Mouse (Mus musculus): ENCODE measurements around the gene Kremen2. TPM values are rescaled to one million over a fixed set of nuclear protein-coding genes. Genes with fewer than 3 reads are reported as not detected.
A peak's percentile ranks its signal among the peaks of the same experiment; 100 is the strongest.

Gene Kremen2
- polyA plus RNA-seq, 1 experiment from 2014 or later = 1.0 TPM

DNA sequence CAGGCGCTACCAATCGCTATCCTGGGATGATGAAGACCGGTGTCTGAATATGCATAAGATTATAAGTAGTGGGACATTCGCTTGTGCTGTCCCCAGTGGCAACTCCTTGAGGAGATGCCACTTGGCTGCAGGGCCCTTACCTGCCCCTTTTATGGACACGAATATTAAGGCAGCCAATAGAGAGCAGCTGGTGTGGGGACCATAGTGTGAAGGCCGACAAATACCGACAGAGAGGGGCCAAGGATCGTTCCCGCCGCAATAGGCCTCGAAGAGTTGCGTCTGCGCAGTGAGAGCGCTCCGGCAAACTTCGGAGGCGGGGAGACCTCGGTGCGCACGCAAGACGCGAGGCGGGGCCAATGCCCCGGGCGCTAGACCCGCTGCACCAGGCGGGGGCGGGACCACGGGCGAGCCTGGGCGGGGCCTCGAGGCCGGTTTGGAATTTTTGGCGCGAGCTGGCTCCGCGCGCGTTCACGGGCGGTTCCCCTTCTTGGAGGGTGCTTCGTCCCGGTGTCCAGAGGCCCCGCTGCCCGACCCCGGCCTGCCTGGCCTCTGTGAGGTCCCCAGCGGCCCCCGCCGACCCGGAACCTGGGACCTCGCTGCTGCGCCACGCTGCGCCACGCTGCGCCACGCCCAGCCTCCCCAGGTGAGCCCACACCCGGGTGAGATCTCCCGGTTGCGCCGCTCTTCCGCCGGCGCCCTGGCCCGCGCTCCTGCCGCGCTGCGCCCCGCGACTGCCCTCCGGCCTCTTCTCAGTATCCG, 19.5 kb downstream of the Kremen2 start, which contains the start of gene Pkmyt1:
Gene Pkmyt1, plus strand, starts transcription at position 338 of the 759 bp plus-strand sequence.
- H3K36me3 ChIP-seq (ENCODE audit: control insufficient read depth, insufficient read depth) = no peaks in the 10 kb centered on the region
- peaks cover 6% of the 10 kb centered on the region; the same call in 1 of the 2 replicates for H3K4me1 ChIP-seq (replicated peaks; ENCODE audit: control insufficient read depth, insufficient read depth, low read length)
- peak within 1 kb of the TSS; percentile 82 for H3K4me2 ChIP-seq (ENCODE audit: low read length)
- no peaks in the 10 kb centered on the region for H3K27me3 ChIP-seq (replicated peaks; ENCODE audit: control insufficient read depth, insufficient read depth, low read length)
- peak within 1 kb of the TSS; percentile 55 for H3K9ac ChIP-seq (replicated peaks; ENCODE audit: low read depth, low read length)
- WGBS = 1% methylated on average over 68 of the region's 73 CpGs
- ATAC-seq = peak; percentile 96
- H3K9me3 ChIP-seq (ENCODE audit: control insufficient read depth, low read length) = no peaks in the 10 kb centered on the region
- peak within 1 kb of the TSS; percentile 65 for H3K4me3 ChIP-seq (replicated peaks; ENCODE audit: low read length)
- H3K27ac ChIP-seq (ENCODE audit: low read length) = peak within 1 kb of the TSS; percentile 34; the same call in 1 of the 2 replicates

DNA sequence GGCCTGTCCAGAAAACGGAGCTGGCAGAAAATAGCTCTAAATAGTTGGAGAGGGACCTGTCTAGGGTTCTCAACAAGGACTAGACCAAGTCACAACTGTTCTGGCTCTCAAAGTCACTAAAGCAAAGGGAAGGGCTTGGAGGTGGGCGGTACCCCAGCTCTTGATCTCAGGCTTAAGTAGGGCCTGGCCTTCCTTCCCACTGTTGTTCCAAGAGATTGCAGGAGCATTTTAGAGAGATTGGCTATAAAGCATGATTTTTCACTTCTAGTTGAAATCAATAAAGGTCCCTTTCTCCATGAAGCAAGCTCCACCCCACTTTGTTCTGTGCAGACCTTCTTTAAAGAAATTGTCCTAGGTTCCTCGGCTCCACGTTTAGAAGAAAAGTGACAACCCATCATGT, 20.2 kb downstream of the Kremen2 start:
- Histone ChIP-seq H3K27me3 (replicated peaks; ENCODE audit: control insufficient read depth, insufficient read depth, low read length) (no peaks in the 10 kb centered on the region), H3K4me1 (replicated peaks; ENCODE audit: control insufficient read depth, insufficient read depth, low read length) (peaks cover 6% of the 10 kb centered on the region; the same call in 1 of the 2 replicates), H3K9ac (replicated peaks; ENCODE audit: low read depth, low read length) (peak overlapping the region; percentile 43), H3K4me3 (replicated peaks; ENCODE audit: low read length) (peak overlapping the region; percentile 65), H3K9me3 (ENCODE audit: control insufficient read depth, low read length) (no peaks in the 10 kb centered on the region), H3K27ac (ENCODE audit: low read length) (no peak overlapping the region), H3K4me2 (ENCODE audit: low read length) (peak overlapping the region; percentile 82), H3K36me3 (ENCODE audit: control insufficient read depth, insufficient read depth) (no peaks in the 10 kb centered on the region)
- 67% methylated on average over 4 of the region's 4 CpGs for WGBS
- ATAC-seq = no peak

DNA sequence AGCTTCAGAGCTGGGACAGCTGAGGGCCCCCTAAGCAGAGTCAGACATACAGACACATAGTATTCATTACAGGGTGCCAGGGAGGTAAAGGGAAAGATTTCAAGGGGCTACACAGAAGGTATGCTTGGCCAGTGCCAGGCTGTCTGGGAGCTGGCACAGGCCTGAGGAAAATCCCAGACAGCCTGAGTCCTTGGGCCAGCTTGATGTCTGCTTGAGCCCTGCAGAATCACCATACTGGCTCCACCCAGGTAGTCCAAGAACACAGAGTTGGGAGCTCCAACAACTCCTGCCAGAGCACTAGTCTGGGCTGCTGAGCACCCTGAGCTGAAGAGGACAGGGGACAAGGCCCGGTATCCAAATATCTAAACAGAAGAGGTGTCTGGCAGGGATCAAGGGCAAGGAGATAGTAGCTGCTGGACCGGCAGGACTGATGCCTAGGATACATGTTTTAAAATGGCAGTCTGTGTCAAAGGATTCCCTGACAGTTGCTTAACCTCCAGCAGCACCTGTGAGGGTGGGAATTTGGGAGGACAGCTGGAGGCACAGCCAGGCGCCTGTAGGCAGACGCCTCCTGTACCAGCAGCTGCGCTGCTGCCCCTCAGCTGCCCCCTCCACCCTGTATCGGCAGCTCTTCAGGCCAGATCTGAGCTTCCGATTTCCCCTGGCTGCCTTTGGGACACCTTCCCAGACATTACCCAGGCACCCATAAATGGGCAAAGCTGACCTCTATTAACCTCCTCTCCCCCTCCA, 23.1 kb downstream of the Kremen2 start, which contains the start of gene 1520401A03Rik:
Gene 1520401A03Rik, minus strand, starts transcription at position 408 of the 750 bp plus-strand sequence.
- WGBS = 81% methylated on average over 7 of the region's 7 CpGs
- no peaks in the 10 kb centered on the region for H3K36me3 ChIP-seq (ENCODE audit: control insufficient read depth, insufficient read depth)
- no peak within 1 kb of the TSS for H3K27ac ChIP-seq (ENCODE audit: low read length)
- no peak within 1 kb of the TSS for H3K4me2 ChIP-seq (ENCODE audit: low read length)
- H3K4me3 ChIP-seq (replicated peaks; ENCODE audit: low read length) = no peak within 1 kb of the TSS
- H3K9me3 ChIP-seq (ENCODE audit: control insufficient read depth, low read length) = no peaks in the 10 kb centered on the region
- no peaks in the 10 kb centered on the region; the same call in 1 of the 2 replicates for H3K27me3 ChIP-seq (replicated peaks; ENCODE audit: control insufficient read depth, insufficient read depth, low read length)
- H3K9ac ChIP-seq (replicated peaks; ENCODE audit: low read depth, low read length) = no peak within 1 kb of the TSS
- no peak for ATAC-seq
- peaks cover 6% of the 10 kb centered on the region; the same call in 1 of the 2 replicates for H3K4me1 ChIP-seq (replicated peaks; ENCODE audit: control insufficient read depth, insufficient read depth, low read length)

DNA sequence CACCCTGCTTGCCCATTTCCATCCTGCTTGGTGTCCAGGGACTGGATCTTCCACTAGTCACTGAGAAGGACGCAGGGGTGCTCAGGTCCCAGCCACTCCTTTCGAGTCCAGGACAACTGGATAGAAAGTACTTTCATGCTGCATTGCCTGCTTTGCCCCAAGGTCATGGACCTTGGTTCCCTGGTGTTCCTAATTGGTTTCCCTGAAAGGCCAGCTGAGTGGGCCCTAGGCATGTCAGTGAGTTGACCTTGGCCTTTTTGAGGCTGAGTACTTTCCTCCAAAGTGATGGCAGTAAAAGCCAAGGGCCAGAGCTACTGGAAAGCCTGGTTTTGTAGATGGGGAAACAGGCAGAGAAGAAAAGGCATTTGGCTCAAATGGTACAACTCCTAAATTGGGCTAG, 23.7 kb downstream of the Kremen2 start:
- no peaks in the 10 kb centered on the region for H3K9me3 ChIP-seq (ENCODE audit: control insufficient read depth, low read length)
- H3K27me3 ChIP-seq (replicated peaks; ENCODE audit: control insufficient read depth, insufficient read depth, low read length) = no peaks in the 10 kb centered on the region; the same call in 1 of the 2 replicates
- WGBS = 86% methylated on average over 2 of the region's 2 CpGs
- no peak overlapping the region for H3K27ac ChIP-seq (ENCODE audit: low read length)
- H3K36me3 ChIP-seq (ENCODE audit: control insufficient read depth, insufficient read depth) = no peaks in the 10 kb centered on the region
- ATAC-seq = no peak
- no peak overlapping the region for H3K4me2 ChIP-seq (ENCODE audit: low read length)
- no peak overlapping the region for H3K4me3 ChIP-seq (replicated peaks; ENCODE audit: low read length)
- peaks cover 5% of the 10 kb centered on the region; the same call in 1 of the 2 replicates for H3K4me1 ChIP-seq (replicated peaks; ENCODE audit: control insufficient read depth, insufficient read depth, low read length)
- H3K9ac ChIP-seq (replicated peaks; ENCODE audit: low read depth, low read length) = no peak overlapping the region

DNA sequence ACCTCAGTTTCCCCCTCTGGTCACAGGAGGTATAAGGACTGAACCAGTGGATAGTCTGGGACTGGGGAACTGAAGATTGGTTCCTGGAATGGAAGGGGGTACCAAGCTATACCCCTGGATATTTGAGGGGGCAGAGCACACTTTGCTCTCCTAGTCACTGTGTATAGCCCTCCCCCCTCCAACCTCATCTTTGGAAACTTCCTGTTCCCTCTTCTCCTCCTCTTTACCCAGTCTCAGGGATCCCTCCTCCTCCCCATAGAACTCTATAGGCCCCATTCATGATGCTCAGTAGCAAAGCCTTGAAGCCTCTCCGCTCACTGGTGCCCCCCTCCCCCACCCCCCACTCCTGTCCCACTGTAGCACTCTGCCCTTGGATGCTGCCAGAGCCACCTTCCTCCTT, 26.2 kb downstream of the Kremen2 start:
- ATAC-seq = no peak
- Histone ChIP-seq H3K4me2 (ENCODE audit: low read length) (no peak overlapping the region), H3K36me3 (ENCODE audit: control insufficient read depth, insufficient read depth) (no peaks in the 10 kb centered on the region), H3K9ac (replicated peaks; ENCODE audit: low read depth, low read length) (no peak overlapping the region), H3K27me3 (replicated peaks; ENCODE audit: control insufficient read depth, insufficient read depth, low read length) (no peaks in the 10 kb centered on the region; the same call in 1 of the 2 replicates), H3K27ac (ENCODE audit: low read length) (no peak overlapping the region), H3K4me1 (replicated peaks; ENCODE audit: control insufficient read depth, insufficient read depth, low read length) (no peaks in the 10 kb centered on the region), H3K4me3 (replicated peaks; ENCODE audit: low read length) (no peak overlapping the region), H3K9me3 (ENCODE audit: control insufficient read depth, low read length) (no peaks in the 10 kb centered on the region)
- WGBS = 25% methylated on average over 1 of the region's 1 CpGs

DNA sequence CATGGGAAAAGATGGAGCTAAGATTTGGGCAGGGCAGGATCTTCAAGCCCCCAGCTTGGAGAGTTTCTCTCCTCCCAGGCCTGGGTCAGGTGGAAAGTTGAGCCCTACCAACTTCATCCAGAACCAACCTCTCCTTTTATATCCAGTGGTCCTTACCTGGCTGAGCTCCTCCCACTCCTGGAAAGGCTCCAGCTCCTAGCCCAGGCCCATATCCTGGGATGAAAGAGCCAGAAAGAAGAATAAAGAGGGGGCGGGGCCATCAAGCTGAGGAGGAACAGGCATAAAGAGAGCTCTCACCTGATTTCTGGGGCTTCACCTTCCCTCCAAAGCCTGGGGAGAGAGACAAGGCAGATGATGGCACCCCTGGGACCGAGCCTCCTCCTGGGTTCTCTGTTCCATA, 28.6 kb downstream of the Kremen2 start:
- 40% methylated on average over 2 of the region's 2 CpGs for WGBS
- Histone ChIP-seq H3K4me2 (ENCODE audit: low read length) (no peak overlapping the region), H3K4me3 (replicated peaks; ENCODE audit: low read length) (no peak overlapping the region), H3K9ac (replicated peaks; ENCODE audit: low read depth, low read length) (no peak overlapping the region), H3K27ac (ENCODE audit: low read length) (no peak overlapping the region), H3K27me3 (replicated peaks; ENCODE audit: control insufficient read depth, insufficient read depth, low read length) (no peaks in the 10 kb centered on the region; the same call in 1 of the 2 replicates), H3K36me3 (ENCODE audit: control insufficient read depth, insufficient read depth) (no peaks in the 10 kb centered on the region), H3K4me1 (replicated peaks; ENCODE audit: control insufficient read depth, insufficient read depth, low read length) (no peaks in the 10 kb centered on the region), H3K9me3 (ENCODE audit: control insufficient read depth, low read length) (no peaks in the 10 kb centered on the region)
- ATAC-seq = no peak

DNA sequence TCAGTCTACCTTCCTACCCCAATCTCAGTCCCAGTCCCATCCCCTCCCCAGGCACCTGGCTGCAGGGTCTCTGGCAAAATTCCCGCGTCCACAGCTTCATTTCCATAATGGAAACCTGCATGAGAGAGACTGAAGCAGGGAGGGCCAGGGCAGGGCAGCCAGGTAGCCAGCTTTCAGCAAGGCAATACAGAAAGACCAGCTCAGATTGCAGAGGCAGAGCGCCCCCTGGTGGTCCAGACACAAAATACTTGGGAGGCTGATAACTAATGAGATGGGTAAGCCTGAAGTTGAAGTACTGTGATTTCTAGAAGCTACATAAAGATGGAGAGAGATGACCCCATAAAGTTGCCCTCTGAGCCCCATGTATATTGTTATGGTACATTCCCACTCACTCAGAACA, 39.4 kb downstream of the Kremen2 start:
- H3K4me1 ChIP-seq (replicated peaks; ENCODE audit: control insufficient read depth, insufficient read depth, low read length) = peaks cover 5% of the 10 kb centered on the region
- WGBS = 0% methylated on average over 3 of the region's 3 CpGs
- ATAC-seq = peak; percentile 55

DNA sequence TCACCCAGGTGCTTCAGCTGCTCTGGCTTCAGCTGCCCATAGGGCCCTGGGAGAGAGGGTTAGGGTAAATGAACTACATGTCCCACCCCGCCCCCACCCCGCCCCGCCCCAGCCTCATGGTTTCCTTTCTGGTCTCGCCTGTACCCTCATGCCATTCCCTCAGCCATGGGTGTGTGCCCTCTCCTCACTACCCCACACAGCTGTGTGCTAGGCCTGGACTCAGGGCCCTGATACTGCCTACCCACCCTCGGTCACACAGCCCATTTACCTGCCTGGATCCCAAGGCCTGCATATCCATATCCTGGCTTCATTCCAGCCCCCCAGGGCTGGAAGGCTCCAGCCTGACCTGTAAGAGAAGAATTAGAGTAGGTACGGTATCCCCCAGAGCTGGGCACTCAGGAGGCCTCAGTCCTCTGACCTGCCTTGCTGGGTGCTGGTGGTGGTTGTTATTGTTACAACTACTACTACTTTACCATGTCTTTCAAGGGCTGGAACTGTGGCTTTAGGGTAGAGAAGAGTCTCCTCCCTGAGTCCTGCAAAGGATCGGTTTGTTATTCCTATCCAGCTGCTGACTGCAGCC, 40.0 kb downstream of the Kremen2 start:
- Histone ChIP-seq H3K4me3 (replicated peaks; ENCODE audit: low read length) (no peak overlapping the region), H3K9me3 (ENCODE audit: control insufficient read depth, low read length) (no peaks in the 10 kb centered on the region), H3K36me3 (ENCODE audit: control insufficient read depth, insufficient read depth) (no peaks in the 10 kb centered on the region), H3K4me2 (ENCODE audit: low read length) (no peak overlapping the region), H3K4me1 (replicated peaks; ENCODE audit: control insufficient read depth, insufficient read depth, low read length) (peaks cover 5% of the 10 kb centered on the region), H3K27me3 (replicated peaks; ENCODE audit: control insufficient read depth, insufficient read depth, low read length) (peaks cover 6% of the 10 kb centered on the region; the same call in 1 of the 2 replicates), H3K9ac (replicated peaks; ENCODE audit: low read depth, low read length) (no peak overlapping the region), H3K27ac (ENCODE audit: low read length) (no peak overlapping the region)
- no peak for ATAC-seq
- 75% methylated on average over 7 of the region's 7 CpGs for WGBS

More for the DNA sequence above, 39.4 kb downstream of the Kremen2 start:
- H3K9me3 ChIP-seq (ENCODE audit: control insufficient read depth, low read length) = no peaks in the 10 kb centered on the region
- H3K4me2 ChIP-seq (ENCODE audit: low read length) = no peak overlapping the region
- no peak overlapping the region for H3K27ac ChIP-seq (ENCODE audit: low read length)
- H3K4me3 ChIP-seq (replicated peaks; ENCODE audit: low read length) = no peak overlapping the region
- no peaks in the 10 kb centered on the region for H3K36me3 ChIP-seq (ENCODE audit: control insufficient read depth, insufficient read depth)
- no peak overlapping the region for H3K9ac ChIP-seq (replicated peaks; ENCODE audit: low read depth, low read length)
- H3K27me3 ChIP-seq (replicated peaks; ENCODE audit: control insufficient read depth, insufficient read depth, low read length) = 0 out of 2 replicates have a peak, but pooled peaks cover under 1% of the 10 kb centered on the region

DNA sequence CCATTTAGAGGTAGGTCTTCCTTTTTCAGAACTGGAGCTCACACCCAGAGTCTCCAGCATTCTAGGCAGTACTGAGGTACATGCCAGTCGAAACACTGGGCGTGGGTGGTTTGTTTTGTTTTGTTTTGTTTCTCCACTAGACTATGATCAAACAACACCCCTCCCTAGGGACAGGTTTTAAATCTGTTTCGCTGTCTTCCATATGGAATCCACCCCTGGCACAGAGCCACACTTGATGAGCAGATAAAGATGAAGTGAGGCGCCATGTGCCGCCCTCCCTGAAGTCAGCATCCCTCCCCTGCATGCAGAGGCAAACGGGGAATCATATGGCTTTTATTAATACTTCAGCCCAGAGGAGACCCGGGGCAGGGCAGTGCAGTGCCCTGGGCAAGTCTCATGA, 40.9 kb downstream of the Kremen2 start:
- Histone ChIP-seq H3K4me1 (replicated peaks; ENCODE audit: control insufficient read depth, insufficient read depth, low read length) (peaks cover 7% of the 10 kb centered on the region), H3K36me3 (ENCODE audit: control insufficient read depth, insufficient read depth) (no peaks in the 10 kb centered on the region), H3K9ac (replicated peaks; ENCODE audit: low read depth, low read length) (no peak overlapping the region; the same call in 1 of the 2 replicates), H3K4me3 (replicated peaks; ENCODE audit: low read length) (no peak overlapping the region), H3K27me3 (replicated peaks; ENCODE audit: control insufficient read depth, insufficient read depth, low read length) (peaks cover 7% of the 10 kb centered on the region; the same call in 1 of the 2 replicates), H3K9me3 (ENCODE audit: control insufficient read depth, low read length) (no peaks in the 10 kb centered on the region), H3K27ac (ENCODE audit: low read length) (no peak overlapping the region), H3K4me2 (ENCODE audit: low read length) (no peak overlapping the region)
- ATAC-seq = no peak
- 50% methylated on average over 7 of the region's 7 CpGs for WGBS
